Mouse (Mus musculus): Measurements from ENCODE around the gene S1pr1. TPM values are rescaled to one million over a fixed set of nuclear protein-coding genes. Genes with fewer than 3 reads are reported as not detected.

S1pr1 gene
- polyA plus RNA-seq, 1 experiment from 2014 or later, result 21.2 TPM

DNA sequence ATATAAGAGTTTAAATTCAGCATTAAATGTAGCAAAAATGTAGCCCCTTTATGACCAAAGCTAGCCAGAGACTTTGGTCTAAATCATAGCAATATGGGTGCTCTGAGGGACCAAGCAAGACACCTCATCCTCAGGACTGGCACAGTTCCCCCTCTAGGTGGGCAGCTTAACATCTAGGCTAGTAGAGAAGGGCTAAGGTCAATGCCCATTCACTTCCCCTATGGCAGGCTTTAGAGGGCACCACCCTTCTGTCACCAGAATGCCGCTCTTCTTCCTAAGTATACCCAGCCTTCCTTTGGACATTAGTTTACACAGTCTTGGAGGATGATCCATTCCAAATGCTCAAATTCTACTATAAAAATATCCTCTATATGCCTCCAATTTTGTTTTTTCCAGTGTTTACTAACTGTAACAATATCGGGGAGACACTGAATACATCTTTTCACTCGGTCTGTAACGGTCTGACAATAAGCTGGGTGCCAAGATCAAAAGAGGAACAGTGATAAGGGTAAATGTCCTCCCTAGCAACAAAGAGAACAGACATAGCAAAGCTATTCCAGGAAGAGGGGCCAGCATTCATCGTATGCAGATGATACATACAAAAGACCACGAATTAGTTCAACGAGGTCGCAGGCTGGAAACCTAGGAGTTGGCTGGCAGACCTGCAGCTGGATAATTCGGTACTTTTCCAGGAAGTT lies 41.8 kb downstream of the S1pr1 start:
- peak overlapping the region; percentile 21; the same call in 1 of the 2 replicates for H3K4me2 ChIP-seq
- H3K36me3 ChIP-seq, result no peaks in the 10 kb centered on the region
- H3K27me3 ChIP-seq, result no peaks in the 10 kb centered on the region
- no peak overlapping the region for H3K9ac ChIP-seq
- no peak overlapping the region for H3K4me3 ChIP-seq
- no peak overlapping the region for H3K27ac ChIP-seq
- 62% methylated on average over 9 of the region's 9 CpGs for WGBS
- no peak for ATAC-seq (ENCODE audit: insufficient number of reproducible peaks, insufficient read depth, low FRiP score, low TSS enrichment, low read depth)
- no peaks in the 10 kb centered on the region for H3K9me3 ChIP-seq
- H3K4me1 ChIP-seq, result peaks cover 5% of the 10 kb centered on the region; the same call in 1 of the 2 replicates

DNA sequence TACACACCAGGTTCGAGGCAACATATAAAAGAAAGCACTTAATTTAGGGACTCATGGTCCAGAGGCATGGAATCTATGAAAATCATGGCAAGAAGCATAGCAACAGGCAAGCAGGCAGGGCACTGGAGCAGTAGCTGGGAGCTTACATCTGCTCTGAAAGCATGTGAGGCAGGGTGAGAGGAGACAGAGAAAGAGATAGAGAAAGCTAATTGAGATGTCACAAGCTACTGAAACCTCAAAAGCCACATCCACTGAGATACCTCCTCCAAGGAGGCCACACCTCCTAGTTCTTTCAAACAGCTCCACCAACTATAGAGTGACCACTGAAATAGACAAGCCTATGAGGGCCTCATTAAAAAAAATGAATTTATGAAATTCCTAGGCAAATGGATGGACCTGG lies 45.6 kb downstream of the S1pr1 start:
- Histone ChIP-seq H3K9me3 (no peaks in the 10 kb centered on the region), H3K4me1 (peaks cover 5% of the 10 kb centered on the region; the same call in 1 of the 2 replicates), H3K4me3 (no peak overlapping the region), H3K36me3 (no peaks in the 10 kb centered on the region), H3K27me3 (no peaks in the 10 kb centered on the region), H3K27ac (no peak overlapping the region), H3K4me2 (no peak overlapping the region), H3K9ac (no peak overlapping the region)
- WGBS, result 78% methylated on average over 1 of the region's 1 CpGs
- no peak for ATAC-seq (ENCODE audit: insufficient number of reproducible peaks, insufficient read depth, low FRiP score, low TSS enrichment, low read depth)

DNA sequence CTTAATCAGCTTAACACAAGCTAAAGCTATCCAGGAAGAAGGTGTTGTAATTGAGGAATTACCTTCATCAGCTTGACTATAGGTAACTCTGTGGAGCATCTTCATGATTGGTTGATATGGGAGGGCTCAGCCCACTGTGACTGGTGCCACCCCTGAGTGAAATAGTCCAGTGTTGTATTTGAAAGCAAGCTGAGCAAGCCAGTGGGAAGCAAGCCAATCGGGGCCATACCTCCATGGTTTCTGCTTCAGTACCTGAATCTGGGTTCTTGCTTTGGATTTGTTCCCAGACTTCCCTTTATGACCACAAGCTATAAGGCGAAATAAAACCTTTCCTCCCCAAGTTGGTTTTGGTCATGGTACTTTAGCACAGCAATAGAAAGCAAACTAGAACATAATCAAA lies 47.7 kb downstream of the S1pr1 start:
- Histone ChIP-seq H3K36me3 (no peaks in the 10 kb centered on the region), H3K27me3 (no peaks in the 10 kb centered on the region), H3K27ac (no peak overlapping the region), H3K4me1 (0 out of 2 replicates have a peak, but pooled peaks cover under 1% of the 10 kb centered on the region), H3K4me2 (no peak overlapping the region), H3K9me3 (no peaks in the 10 kb centered on the region), H3K4me3 (no peak overlapping the region), H3K9ac (no peak overlapping the region)
- 71% methylated on average over 2 of the region's 2 CpGs for WGBS
- no peak for ATAC-seq (ENCODE audit: insufficient number of reproducible peaks, insufficient read depth, low FRiP score, low TSS enrichment, low read depth)

DNA sequence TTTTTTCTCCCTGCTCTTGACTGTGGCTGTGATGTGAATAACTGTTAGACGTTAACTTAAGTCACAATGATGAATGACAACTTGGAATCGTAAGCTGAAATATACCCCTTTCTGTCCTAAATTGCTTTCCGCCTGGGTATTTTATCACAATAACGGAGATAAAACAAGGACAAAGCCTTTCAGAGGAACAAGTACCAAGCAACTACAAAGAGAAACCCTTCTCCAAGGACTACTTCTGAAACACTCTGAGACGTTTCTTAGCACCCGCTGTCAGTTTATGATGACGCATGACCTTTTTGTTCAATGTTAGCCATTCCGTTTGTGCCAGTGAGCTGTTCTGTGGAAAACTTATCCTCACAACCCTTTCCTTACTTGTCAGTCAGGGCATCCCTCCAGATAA lies 48.3 kb downstream of the S1pr1 start:
- Histone ChIP-seq H3K4me1 (0 out of 2 replicates have a peak, but pooled peaks cover 3% of the 10 kb centered on the region), H3K4me2 (no peak overlapping the region), H3K27me3 (no peaks in the 10 kb centered on the region), H3K27ac (no peak overlapping the region), H3K9ac (no peak overlapping the region), H3K4me3 (no peak overlapping the region), H3K36me3 (no peaks in the 10 kb centered on the region), H3K9me3 (no peaks in the 10 kb centered on the region)
- 72% methylated on average over 8 of the region's 8 CpGs for WGBS
- ATAC-seq (ENCODE audit: insufficient number of reproducible peaks, insufficient read depth, low FRiP score, low TSS enrichment, low read depth), result no peak

DNA sequence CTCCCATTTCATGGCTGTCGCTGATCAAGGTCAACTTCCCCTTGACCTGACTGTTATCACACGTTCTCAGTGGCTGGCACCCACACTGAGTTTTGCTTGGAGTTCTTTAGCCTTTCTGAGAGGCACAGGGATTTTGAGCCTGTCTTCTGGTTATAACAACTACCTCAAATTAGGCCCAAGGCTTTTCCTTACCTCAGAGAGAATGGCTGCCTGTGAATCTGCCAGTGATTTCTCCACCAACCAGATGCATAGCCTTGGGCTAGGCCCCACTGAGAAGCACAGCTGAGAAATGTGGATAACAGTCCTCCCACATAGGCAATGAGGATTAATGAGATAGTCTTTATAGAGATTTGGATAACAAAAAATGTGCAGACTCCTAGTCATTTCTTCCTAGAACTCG lies 50.4 kb downstream of the S1pr1 start:
- H3K9ac ChIP-seq, result no peak overlapping the region
- H3K4me3 ChIP-seq, result no peak overlapping the region
- H3K27ac ChIP-seq, result no peak overlapping the region
- H3K36me3 ChIP-seq, result no peaks in the 10 kb centered on the region
- no peak for ATAC-seq (ENCODE audit: insufficient number of reproducible peaks, insufficient read depth, low FRiP score, low TSS enrichment, low read depth)
- H3K4me1 ChIP-seq, result 0 out of 2 replicates have a peak, but pooled peaks cover 3% of the 10 kb centered on the region
- H3K4me2 ChIP-seq, result no peak overlapping the region
- WGBS, result 53% methylated on average over 3 of the region's 3 CpGs
- no peaks in the 10 kb centered on the region for H3K9me3 ChIP-seq
- no peaks in the 10 kb centered on the region for H3K27me3 ChIP-seq

DNA sequence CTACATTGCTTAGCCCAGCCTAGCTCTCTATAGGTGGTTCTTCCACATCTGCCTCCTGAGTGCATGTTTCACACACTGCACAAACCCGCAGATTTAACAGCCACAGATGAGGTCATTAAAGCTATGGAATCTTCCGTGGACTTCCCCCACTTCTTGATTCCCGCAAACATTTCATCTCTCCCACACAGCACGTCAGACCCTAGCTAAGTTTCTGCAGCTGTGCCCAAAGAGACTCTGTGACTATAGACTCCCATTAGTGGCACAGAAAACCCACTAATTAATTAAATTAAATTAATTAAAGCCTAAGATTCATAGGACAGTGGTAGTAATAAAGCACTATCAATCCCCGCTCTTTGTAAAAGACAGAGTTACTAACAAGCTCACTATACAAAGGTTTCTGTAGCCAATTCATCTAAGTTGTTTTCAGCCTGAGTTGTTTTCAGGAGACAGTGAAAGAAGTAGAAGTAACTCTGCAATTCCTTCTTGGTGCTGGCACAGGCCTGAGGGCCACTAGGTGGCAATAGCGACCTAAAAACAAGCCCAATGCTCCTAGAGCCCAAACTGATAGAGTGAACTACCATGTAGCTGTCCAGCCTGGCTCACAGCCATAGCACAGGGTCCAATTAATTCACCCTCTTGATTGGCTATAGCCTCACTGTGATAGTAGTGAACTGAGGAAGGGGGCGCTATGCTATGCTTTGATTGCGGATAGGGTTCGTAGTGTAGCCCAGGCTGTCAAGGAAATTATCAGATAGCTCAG lies 54.0 kb downstream of the S1pr1 start:
- H3K4me2 ChIP-seq, result no peak overlapping the region
- no peak overlapping the region for H3K27ac ChIP-seq
- H3K9me3 ChIP-seq, result no peaks in the 10 kb centered on the region
- H3K4me3 ChIP-seq, result no peak overlapping the region
- no peak overlapping the region for H3K9ac ChIP-seq
- H3K36me3 ChIP-seq, result no peaks in the 10 kb centered on the region
- no peaks in the 10 kb centered on the region for H3K27me3 ChIP-seq
- 0 out of 2 replicates have a peak, but pooled peaks cover 3% of the 10 kb centered on the region for H3K4me1 ChIP-seq
- 0 out of 2 replicates have a peak, but pooled peaks have one; percentile 38 for ATAC-seq (ENCODE audit: insufficient number of reproducible peaks, insufficient read depth, low FRiP score, low TSS enrichment, low read depth)
- WGBS, result 40% methylated on average over 9 of the region's 9 CpGs

Other genes with a start within 250 kb of the S1pr1 start
- gene Dph5, start 172.8 kb upstream of the S1pr1 start, polyA plus RNA-seq (2015; fragmentation: Nextera tagmentation; extraction: Ambion mirVana), result 29.2 and 29.9 TPM in 2 replicates

Measured in embryonic facial prominence, embryonic 13.5 days (tissue).